Mouse (Mus musculus) cerebellum, adult 11 months (tissue): ENCODE data around the gene Slc25a26.

Experiments used
- DNase-seq: peaks from one replicate; pipeline ENCODE4 v3.0.0; 2022

Slc25a26 gene

DNA sequence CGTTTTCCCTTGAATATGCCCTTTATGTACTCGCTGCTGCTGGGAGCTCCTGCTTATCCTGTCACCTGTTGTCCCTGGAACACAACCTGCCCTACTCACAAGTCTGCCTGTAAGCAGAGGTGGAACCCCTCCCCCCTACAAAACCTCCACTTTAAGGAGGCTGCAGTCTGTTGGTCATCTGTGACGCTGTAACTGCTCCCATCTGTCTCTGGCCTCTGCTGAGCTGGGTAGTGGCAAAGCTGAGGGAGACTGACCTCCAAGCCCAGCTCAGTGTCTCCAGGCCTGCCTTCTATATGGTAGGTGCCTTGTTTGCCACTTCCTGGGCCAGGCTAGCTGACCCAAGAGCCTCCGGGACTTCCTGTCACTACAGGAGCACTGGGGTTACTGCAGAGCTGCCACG lies 101.7 kb downstream of the Slc25a26 start:
- DNase-seq, result no peak

DNA sequence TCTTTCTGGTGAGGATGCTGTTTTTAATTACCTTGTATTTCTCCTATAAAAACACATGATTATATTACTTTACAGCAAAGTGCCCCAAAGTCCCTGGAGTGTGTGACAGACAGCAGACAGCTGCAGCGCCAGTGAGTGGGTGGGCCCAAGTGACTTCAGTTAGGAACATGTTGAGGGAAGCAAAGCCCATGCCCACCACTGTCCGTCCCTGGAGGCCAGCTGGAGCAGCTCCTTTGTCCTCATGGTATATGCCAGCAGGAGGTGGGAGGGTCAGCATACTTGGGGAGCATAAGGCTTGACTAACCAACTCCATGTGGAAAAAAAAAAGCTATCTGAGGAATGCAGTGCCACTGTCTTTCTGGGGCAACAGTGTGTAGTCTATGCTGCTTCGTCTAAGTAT lies 103.9 kb downstream of the Slc25a26 start:
- no peak for DNase-seq

DNA sequence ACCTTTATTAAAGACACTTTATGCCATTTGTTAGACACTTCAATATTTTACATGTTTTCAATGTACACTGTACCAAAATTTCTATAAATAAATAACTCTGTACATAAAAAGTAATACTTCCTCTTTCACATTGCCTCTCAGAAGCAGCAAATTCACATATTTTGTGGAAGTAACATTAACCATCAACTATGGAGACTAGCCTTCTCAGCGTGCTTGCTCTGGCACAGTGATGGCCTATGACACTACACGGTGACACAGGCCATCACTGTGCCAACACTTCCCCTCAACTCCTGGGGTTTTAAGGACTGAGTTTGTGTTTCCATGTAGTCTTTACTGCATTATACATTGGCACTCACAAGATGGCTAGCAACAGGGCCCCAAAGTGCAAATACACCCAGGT lies 104.4 kb downstream of the Slc25a26 start:
- no peak for DNase-seq

DNA sequence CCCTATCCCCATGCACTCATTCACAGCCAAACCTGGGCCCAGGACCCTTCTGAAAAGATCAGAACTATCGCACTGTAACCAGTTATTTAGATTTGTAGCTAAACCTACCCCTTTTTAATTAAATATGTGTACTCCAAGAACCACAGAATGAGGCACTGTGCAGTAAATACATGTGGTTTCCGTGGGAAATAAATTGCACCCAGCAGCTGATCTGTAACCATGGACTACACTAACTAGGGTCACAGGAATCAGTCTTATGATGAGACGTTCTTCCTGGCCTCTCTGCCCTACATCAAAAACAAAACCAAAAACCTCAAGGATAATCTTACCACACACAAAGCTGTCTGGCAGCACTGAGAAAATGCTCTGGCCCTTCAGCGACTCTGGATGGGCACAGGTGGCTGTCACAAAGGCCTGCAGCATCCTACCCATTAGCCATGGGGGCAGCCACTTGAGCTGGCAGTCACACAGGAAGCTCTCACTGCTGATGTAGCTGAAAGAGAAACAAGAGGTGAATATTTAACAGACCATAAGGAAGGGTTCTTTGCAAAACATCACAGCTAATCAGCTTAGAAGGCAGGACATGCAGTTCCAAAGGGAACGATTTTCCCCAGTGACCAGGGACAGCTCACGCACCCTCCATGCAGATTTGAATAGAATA lies 113.2 kb downstream of the Slc25a26 start:
- DNase-seq, result no peak

DNA sequence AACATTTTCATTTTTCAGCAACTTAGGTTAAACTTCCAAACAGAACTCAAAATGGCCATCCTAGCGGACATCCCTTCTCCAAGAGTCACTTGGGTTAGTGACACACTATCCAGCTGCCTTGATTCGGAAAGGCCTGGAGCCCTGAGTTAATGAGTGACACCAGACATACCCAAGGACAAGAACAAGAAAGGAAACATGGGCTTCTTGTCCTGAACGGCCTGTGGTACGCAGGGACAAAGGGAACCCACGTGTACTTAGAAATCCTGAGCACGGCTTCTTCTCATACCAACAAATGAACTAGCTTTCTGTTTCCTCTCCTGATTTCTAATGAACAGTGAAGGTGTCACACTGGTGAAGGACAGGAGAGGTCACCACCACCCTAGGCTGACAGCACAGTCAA lies 114.2 kb downstream of the Slc25a26 start:
- DNase-seq, result no peak

DNA sequence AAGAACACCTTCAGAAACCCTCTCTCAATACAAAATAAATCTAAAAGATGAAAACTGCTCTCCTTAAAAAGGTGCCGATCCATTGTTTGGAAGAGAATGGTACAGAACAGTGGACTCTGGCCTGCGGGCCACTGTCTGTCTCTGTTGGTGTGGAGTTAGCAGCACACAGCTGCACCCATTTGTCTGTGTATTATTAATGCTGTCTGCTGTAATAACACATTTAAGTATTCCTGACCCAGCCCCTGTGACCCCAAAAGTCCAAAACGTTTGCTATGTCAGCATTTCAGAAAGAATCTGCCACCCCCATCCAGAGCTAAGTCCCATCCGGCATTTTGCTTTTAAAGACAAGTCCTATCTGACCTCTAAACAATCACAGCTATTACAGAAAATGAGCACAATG lies 115.8 kb downstream of the Slc25a26 start:
- no peak for DNase-seq

DNA sequence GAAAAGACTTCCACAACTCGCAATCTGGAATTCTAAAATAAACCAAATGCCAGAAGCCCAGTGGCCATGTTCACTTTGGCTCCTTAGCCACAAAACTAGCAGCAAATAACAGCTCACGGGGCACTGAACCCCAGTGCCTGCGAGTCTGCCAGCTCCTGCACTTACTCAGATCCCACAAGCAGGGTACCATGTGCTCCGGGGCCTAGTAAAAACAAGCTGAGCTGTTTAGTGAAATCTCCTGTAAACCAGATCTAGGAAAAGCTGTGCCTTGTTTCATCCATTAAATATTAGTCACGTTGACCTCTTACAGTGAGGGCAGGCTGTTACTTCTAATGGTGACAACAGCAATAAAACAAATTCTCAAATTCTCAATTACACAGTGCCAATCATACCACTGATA lies 118.5 kb downstream of the Slc25a26 start:
- DNase-seq, result no peak

DNA sequence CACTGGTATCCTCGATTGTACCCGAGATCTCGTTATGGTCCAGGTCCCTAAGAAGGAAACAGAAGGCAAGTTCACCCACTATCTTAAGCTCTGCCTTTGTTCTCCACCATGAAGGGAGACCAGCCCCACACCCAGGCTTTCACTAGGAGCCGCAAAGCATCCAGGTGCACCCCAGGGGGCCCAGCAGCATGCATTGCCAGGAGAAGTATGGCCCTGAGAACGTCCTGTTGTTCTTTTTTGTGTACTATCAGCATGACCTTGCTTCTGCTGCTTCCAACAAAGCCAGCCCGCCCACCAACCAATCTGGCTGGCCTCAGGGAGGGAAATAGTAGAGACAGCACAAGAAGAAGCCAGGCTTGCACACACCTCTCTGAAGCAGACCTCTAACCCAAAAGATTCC lies 120.2 kb downstream of the Slc25a26 start:
- DNase-seq, result no peak

DNA sequence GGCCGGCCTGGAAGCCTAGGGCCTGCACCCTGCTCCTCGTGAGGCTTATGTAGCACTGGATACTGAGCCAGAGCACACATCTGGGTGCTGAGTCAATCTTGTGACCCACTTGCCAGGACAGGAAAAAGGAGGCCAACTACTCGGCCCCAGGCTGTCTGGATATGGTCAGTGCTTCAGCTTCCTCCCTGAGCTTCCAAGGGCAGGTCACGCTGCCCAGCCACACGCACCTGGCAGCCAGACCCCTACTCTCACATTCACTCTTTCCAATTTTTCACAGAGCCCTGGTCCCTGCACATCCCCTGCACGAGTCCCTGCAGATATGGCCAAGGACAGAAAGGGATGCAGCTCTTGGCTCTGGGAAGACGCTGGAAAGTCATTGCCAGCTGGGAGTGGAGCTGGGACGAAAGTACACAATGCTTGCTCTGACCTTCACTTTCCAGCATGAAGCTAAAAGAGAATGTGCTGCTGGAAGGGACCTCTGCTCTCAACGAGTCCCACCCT lies 120.7 kb downstream of the Slc25a26 start:
- no peak for DNase-seq

DNA sequence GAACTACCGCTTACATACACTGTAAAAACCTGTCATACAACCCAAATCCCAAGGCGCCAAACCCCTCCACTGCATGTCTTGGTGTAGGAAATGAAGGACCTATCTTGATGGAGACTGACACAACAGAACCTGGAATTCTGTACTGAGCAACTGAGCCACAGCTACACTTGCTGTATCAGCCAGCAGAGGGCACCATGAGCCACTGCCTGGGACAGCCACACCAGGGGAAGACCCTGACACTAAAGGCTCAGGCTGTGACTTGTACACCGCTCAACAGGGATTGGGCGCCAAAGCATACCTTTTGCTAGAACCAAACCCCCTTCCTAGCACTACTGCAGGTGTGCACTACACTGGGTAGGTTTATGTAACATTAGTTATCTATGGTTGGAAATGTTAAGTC lies 122.9 kb downstream of the Slc25a26 start:
- peak; percentile 57 for DNase-seq

DNA sequence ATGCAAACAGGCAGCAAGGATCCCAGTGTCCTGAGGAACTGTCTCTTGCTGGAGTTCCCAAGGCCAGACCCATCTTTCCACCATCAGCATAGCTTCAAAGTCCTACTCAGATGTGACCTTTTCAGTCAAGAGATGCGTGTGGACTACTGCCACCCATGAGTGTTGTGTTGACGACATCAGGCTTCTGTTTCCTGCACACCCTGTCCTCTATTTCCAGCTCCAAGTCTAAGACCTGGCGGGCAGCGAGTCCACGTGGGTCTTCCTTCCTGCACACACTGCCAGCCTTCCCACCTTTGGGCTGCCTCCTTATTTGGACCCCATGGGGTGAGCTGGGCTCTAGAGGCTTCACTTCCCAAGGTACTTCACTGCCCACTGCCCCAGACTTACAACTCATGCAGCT lies 124.4 kb downstream of the Slc25a26 start:
- no peak for DNase-seq

DNA sequence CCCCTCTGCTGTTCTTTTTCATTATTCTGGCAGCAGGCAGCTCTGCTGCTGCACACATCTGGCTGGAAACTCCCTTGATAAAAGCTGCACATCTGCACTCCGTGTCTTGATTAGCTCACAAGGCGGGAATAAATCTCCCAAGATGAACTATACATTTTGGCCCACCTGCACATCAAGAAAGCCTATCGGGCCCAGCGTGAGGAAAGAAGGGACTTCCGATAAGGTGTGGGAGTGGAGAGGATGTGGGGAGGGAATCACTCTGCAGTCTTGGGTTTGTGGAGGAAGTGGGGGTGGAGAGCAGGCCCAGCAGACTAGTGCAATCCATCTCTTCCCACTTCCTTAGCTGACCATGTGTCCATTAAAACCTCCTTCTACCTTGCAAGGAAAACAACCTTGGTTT lies 125.8 kb downstream of the Slc25a26 start:
- no peak for DNase-seq

DNA sequence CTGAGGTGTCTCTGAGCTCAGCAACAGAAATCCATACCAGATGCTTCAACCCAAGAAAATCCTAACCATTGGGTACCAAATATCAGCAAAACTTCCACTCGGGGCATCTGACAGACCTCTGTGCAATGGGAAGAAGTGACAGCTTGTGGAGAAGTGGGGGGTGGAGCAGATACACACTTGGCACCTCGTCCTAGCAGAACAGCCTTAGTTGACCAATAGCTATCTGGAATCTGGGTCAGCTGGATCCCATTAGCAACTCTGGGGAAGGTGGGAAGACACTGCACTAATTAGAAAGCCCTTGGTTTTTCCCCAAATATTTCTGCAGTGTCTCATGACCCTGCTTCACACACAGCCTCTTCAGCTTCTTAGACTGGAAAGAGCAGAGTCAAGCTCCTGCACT lies 126.7 kb downstream of the Slc25a26 start:
- DNase-seq, result peak; percentile 46

DNA sequence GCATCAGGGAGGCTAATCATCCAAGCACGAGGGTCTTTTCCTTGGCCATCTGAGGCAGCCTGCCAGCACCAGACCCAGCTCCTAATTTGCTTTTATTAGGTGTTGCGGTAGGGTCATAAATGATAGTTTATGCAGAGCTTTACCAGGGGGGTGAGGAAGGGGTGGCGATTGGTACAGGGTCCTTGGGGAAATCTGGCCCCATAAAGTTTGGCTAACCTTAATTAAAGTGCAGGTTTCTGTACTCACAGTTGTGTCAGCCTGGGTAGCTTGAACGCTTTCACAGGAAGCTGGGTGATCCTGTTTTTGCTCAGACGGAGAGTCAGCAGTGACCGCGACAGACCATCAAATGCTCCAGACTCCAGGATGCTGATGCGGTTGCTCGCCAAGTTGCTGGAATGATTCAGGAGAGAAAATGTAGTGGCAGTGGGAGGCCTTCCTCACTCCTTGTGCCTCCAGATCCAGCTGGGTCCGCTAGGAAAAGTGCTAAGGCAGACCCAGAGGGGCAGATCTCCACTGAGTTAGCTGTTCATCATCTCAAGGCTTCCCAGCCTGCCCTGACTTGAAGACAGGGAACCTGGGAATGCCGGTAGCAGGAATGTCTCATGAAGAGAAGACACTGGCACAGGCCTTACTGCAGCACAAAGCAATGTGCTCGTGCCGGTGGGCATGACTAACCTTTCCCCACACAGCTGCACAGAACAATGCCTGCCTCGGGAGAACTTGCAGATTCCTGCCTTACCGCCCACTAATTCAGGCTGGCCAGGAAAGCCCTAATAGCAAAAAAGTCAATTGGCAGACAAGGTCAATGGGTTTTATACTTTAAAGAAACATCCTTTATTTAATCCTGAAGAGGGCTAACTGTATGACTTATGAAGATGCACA lies 127.8 kb downstream of the Slc25a26 start:
- no peak for DNase-seq

DNA sequence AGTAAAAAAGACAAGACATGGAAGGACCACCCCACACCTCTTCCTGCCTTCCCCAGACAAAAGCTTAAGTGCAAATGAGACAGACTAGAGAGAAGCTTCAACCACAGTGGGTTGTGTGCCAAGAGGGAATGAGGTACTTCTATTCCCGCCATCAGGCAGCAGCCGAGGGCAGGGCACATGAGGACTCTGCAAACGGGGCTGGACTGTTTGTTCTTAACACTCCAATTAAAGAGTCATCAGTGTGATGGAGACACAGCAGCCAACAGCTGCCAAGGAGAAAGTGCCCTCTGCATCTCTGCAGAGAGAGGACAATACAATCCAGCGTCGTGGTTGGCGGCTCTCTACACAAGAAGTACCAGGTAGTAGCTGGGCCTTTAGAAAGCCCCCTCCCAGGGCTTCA lies 128.7 kb downstream of the Slc25a26 start:
- no peak for DNase-seq

DNA sequence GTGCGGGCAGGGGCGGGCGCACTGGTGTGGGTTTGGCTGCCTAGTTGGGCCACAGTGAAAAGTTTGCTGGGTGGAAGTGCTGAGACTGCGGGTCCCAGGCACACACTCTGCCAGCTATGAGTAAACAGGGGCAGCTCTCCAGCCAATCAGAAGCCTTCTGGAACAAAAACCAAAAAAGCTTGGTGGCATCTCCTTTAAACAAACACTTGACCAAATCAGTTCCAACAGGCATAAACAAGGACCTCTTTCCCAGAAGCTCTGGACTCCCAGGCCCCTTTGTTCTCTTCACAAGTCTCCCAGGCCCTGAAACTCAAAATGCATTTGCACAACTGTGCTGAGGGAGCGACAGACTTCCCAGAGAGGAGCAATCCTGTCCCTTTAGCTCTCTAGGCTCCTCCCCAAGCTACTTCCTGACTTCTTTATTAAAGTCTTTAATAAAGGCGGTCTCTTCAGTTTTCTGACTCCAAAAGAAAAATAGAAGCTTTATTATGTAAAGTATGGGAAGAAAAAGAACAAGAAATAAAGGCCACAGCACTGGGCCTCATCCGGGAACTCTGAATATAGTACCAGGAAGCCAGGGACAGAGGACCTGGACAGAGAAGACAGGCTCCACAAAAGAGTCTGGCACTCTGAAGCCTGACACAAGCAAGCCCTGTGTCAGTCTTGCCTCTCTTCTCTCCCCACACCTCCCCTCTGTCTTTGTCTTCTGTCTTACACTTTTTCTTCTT lies 131.1 kb downstream of the Slc25a26 start:
- DNase-seq, result no peak

DNA sequence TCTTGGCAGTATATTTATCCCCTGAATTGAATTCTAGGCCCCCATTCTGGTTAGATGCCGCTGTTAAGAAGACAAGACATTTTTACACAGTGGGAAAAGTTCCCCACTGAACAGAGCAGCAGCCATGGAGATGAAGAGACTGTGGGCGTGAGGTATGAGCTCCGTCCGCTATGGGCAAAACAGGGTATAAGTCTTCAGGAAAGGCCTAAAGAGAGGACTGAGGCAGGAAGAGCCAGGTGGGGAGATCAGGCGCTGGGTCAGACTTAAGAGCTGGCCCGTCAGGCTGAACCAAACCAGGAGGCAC lies 131.6 kb downstream of the Slc25a26 start:
- no peak for DNase-seq

DNA sequence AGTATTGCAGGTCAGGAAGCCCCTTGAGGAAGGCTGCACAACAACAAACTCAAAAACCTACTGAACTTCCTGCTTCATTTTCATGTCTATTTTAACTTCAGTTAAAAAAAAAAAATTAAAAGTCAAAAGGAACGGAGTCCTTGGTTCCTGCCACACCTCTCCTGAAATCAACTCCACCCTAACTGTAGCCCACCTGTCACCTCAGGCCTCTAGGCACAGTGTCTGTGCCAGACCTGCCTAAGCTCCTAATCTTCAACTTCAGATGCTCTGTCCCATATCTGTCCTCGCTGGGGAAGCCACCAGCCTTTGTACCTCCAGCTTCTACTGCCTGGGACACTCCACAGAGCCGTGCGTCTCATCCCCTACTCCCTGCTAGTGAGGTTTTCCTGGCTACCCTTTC lies 134.1 kb downstream of the Slc25a26 start:
- DNase-seq, result no peak

DNA sequence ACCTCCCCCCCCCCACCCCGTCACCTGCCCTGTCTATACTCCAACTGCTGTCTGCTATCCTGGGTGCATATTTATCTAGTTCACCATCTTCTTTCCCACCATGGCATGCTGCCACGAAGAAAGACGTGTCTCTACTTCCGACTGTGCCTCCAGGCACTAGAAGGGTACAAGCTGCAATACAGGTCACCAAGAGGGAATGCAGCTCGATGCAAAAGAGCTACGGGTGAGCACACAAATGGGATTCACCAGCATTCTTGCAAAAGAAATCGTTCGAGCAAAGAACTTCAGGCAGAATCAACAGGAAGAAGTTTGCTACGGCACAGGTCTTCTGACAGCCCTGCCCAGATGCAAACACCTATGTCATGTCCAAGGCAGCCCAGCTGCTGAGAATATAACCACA lies 134.6 kb downstream of the Slc25a26 start:
- no peak for DNase-seq

DNA sequence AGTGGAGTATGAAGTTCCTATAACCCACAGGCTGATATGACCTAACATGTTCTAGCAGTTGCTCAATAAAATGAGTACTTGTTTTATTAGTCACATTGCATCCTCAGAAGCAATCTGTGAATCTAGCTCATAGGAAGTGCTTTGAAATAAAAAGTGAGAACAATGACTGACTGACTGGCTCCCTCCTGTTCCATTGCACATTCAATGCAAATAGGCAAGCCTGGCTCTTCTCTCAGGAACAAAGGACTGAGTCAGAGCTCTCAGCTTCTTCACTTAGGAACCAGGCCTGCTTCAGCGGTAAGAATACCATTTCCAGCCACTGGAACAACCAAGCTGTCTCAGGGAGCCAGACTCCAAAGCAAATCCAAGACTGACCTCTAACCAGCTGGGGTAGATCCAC lies 135.2 kb downstream of the Slc25a26 start:
- DNase-seq, result no peak

DNA sequence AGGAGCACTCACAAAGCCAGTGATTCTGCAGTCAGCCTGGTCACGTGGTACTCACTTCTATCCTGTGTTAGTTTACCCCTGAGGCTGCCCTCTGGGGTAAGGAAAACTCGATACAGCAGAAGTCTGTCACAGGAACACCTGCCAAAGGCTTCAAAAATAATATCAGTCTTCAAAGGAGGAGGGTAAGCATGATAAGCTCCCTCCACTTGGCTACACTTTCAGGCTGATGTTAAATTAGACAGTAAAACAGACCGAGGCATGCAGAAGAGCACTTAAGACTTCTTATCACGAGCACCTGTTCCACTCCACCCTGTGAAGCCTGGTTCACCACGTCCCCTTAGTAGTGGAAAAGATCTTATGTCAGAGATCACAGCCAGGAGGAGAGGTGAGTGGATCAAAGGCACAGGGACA lies 136.9 kb downstream of the Slc25a26 start:
- no peak for DNase-seq

DNA sequence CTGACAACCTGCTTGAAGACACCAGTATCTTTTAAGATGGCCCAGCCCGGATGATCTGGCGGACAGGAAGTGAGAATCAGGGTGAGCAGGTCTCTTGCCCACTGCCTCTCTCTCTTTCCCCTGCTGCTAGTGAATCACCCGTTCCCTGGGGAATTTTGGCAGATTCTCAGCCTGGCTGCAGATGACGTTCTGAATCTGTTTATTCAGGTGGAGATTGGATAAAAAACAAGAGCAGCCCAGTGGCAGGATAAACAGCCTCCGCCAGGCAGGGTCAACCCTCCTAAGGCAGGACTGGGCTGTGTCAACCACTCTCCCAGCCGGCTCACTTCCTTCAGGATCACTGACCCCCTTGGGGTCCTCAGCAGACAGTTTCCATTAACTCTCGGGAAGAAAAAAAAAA lies 140.2 kb downstream of the Slc25a26 start:
- peak; percentile 45 for DNase-seq

DNA sequence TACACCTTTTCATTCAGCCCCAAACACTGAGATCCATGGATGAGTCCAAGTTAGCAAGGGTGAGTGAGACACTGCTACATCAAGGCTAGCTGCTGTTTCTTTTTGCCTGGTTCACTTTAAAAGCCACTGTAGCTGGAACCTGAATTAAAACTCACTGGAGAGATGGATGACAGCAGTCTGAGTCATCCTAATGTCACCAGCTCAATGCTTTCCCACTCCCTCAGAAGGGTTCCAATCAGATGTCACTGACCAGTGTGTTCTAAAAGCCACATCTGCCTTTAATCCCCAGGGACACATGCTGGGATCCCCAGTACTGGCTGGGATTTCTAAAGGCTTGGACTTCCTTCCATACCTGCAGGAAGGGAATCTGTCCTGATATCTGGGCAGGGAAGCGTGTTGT lies 141.9 kb downstream of the Slc25a26 start:
- no peak for DNase-seq

DNA sequence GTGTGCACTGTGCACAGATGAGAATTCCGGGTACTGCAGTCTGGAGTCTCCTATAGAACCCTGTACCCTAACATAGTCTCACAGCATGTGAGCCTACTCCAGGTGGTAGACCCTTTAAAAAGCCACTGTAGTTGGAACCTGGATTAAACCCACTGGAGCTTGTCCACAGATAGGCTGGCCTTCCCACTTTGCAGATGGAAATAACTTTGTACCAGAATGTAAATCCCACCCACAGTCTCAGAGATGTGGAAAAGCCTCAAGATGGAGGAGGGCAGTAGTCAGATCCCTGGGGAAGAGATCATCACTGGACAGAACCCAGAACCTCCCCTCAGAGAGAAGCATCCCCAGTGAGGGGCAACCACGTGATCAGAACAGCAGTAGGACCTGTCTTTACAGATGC lies 143.9 kb downstream of the Slc25a26 start:
- no peak for DNase-seq
